Mouse (Mus musculus): Measurements from ENCODE around the gene Olfr1371.

The Olfr1371 gene

DNA sequence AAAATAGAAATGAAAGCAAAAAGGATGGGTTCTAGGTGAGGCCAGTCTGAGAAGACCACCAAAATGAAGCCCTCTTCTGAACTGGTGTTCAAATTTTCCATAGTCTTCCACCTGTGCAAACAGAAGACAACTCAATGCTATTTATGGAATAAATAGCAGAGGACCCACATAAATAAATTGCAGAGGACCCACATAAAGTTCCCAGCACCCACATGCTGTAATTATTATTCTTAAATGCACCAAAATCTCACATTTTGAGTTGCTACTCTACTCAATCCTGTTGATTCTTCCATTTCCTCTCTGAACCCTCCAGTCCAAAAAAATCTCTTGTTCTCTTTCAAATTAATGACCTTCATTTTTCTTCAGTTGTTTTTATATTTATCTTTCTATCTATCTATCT lies at the start of gene Olfr1371:
Gene Olfr1371 (minus strand): TSS at position 101 of the 400 bp plus-strand sequence.
- DNase-seq (ENCODE audit: low spot score), result no peak

DNA sequence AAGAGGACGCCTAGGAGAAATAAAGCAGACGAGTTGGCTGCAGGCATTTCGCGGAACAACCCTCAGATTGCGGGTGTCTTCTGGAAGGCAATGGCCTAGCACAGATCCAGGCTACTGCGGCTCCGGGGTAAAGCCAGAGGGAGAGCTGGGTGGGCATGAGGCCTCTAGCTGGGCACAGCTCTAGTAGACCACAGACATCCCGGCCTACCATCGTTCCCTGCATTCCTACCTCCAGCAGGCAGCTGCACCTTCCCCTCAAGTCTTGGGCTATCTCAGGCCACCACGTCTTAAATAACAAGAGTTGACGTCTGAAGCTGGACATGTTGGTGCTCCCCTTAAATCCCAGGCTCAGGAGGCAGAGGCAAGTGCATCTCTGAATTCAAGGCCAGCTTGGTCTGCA lies 48.6 kb upstream of the Olfr1371 start:
- no peak for DNase-seq (ENCODE audit: low spot score)

DNA sequence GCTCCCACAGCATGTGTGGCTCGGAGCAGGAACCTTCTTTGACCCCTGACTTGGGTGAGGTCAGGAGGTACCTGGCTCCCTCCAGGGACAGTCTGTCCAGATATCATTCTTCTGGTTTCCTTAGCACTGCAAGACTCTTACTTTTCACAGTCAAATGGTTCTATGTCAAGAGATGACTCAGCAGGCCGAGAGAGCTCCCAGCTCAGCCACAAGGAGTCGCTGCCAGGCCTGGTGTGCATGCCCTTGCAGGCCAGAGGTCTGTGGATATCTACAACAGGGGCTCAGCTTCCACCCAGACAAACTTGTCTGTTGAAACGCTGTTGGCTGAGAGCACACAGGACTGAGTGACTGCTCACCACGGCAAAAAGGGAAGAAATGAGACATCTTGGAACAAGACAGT lies 48.1 kb upstream of the Olfr1371 start:
- DNase-seq (ENCODE audit: low spot score), result peak; percentile 58

DNA sequence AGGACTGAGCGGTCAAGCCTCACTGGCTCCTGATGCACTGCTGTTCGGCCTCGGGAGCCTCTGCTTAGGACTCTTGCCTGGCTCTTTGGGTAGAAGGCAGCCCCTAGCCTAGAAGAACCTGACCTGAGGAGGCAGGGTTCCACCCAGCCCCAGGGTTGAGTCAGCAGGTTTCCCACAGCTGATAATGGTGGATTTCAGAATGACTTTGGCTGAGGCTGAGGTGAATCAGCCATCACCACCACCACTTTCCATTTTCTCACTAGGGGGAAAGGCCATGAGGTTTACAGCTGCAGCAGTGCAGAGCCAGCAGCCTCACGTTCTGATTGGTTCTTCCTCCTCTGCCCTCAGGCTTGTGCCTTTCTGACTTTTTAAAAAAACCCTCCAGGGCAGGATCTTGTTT lies 47.1 kb upstream of the Olfr1371 start:
- DNase-seq (ENCODE audit: low spot score), result no peak

DNA sequence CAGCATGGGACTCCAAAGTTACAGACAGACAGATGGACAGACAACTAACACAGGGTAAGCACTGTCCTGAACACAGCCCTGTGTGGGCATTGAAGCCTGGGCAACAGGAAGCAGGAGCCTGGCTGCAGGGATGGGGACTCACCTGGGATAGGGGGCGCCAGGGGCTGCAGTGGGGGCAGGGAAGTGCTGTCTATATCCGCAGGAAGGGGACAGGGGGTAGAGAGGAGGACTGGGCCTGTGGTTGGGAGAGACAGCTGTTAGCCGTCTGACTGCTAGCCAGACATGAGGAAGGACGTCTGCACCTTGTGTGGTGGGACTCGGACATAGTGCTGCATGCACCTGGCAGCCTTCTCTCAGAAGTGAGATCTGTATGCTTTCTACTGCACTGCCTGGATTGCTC lies 44.9 kb upstream of the Olfr1371 start:
- DNase-seq (ENCODE audit: low spot score), result no peak

DNA sequence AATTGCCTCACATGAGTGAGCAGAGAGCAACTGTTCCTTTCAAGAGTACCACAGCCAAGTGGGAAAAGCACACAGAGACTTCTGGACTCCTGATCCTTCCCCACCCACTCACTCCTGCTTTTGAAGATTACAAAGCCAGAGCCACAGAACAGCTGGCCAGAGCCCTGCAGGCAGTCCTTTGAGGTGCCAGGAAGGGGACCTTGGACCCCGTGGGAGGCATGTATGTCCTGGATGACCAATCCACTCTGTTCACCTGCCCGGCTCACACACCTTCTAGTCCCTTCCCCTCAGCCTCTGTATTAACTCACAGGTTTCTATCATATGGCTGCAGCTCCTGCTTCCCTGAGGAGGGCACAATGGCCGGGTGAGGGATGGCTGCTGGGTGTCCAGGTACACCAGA lies 43.6 kb upstream of the Olfr1371 start:
- DNase-seq (ENCODE audit: low spot score), result no peak

DNA sequence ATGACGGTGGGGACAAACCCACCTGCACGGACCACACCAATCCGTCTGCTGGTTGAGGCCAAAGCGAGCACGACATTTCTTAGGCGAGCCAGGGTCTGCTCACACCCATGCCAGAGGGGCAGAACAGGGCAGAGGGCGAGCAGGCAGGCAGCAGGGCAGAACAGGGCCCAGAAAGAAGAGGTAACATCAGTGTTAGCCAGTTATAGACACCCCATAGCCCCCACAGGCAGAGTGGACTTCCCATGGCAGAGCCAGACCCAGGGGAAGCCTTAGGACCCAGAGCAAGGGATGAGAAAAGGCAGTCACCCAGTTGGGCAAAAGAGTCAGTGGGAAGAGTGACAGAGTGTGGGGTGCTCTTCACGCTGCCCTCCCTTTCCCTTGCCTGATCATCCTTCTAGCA lies 41.3 kb upstream of the Olfr1371 start:
- no peak for DNase-seq (ENCODE audit: low spot score)

DNA sequence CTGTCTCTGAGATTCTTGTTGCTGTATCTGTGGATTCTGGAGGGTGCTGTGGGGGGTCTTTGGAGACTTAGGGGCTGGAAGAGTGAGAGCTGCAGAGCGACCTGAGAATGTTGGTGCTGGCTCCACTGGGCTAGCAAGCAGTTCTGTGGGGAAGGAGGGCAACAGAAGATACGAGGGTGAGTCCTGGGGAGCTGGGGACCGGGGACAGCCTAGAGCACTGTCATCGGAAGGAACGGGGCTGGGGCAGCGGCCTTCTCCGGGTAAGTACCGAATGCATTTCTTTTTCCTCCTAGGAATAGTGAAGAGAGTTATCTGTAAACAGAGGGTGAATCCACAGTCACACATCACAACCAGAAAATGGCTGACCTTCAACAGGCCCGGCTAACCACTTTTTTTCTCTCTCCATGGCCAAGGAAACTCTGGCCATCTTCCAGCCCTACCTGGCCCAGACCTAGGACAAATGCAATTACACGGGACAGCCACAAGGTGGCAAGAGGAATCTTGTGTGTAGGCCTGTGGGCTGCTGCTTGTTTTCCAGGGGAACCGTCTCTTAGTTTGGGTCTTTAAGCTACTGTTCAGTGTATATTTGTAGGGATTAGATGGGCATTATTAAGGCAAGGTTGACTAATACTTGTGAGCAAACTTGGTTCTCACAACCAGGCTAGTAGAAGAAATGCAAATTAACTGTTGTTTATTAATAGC lies 40.0 kb upstream of the Olfr1371 start:
- DNase-seq (ENCODE audit: low spot score), result peak; percentile 84

DNA sequence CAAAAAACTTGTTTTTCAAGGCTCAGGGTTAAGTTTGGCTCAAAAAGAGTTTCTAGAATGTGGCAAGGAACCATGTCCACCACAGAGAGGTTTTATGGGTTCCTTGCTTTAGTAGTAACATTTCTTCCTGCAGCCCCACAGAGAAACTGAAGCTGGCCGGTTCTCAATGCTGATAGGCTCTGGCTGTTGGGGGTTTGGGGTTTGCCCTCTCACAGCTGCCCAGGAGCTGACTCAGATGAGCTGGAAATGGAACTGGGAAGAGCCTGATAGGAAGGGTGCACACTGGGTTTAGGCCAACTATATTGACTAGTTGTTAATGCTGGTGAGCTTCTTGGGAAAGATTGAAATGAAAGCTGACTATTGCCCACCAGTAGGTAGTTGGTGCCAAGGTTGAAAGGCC lies 38.9 kb upstream of the Olfr1371 start:
- no peak for DNase-seq (ENCODE audit: low spot score)

DNA sequence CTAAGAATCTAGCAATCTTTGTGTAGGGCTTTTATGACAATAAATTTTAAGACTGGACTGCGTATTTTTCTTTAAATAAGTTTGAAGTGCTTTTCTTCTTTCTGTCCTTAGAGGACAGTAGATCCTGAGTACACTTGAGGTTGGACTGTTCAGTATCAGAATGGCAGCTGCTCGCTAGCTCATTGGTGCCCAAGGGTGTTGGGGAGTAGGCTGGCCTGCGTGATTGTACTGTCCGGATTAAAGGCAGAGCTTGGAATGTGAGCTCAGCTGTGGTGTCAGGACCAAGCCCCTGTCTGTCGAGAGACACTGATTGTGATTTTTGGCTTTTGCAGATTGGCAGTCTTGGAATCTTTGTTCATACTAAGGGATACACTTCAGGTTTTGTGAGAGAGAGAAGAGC lies 38.0 kb upstream of the Olfr1371 start:
- DNase-seq (ENCODE audit: low spot score), result no peak

DNA sequence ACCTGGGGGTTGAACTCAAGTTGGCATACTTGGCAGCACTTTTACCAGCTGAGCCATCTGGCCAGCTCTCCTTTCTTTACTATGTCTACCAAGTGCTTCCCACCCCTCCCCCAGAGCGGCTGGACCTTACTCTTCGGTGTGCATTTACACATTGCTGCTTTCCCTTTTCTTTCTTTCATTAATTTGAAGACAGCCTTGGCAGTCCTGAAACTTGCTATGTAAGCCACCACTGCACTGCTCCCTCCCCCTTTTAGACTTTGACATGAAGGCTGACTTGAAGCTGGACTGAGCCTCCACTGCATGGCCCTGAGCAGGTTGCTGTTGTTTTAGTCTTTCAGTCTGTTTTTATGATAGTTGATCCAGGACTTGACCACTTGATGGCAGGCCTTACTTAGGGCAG lies 35.7 kb upstream of the Olfr1371 start:
- no peak for DNase-seq (ENCODE audit: low spot score)

DNA sequence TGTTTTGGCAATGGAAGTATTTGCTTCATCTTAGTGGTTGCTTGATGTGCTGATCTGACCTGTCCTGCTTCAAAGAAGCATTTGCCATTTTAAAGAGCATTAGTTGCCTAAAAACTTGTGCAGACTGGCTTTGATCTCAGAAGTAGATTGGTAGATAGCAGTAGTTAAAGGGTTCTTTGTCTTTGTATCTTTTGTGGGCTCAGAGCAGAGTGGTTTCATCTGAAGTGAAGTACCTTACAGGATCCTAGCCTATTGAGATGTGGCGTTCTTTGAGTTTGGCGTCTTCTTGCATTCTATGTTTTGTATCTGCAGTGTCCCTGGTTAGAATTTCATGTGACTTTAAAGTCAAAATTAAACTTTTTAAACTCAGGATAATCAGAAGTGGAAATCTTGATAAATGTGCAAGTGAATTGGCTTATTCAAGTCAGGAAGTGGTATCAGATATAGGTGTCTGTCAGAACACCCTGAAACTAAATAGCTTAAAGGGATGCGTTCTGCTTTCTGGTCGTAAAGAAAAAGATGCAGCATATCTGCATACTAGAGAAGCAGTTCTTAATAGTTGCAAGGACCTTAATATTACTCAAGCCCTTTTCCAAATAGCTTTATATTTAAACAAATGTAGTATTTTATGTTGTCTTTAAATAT lies 27.2 kb upstream of the Olfr1371 start:
- no peak for DNase-seq (ENCODE audit: low spot score)

DNA sequence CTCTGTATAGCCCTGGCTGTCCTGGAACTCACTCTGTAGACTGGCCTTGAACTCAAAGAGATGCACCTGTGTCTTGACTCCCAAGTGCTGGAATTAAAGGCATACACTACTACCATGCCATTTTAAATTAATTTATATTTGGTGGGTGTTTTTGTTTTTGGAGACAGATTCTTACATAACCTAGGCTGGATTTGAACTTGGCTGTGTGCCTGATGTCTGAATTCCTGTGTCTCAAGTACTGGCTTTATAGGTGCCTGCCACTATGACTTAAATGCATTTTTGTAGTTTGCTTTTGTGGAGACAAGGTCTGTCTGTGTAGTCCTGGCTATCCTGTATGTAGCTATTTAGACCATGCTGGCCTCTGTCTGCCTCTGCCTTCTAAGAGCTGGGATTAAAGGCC lies 20.7 kb upstream of the Olfr1371 start:
- no peak for DNase-seq (ENCODE audit: low spot score)

DNA sequence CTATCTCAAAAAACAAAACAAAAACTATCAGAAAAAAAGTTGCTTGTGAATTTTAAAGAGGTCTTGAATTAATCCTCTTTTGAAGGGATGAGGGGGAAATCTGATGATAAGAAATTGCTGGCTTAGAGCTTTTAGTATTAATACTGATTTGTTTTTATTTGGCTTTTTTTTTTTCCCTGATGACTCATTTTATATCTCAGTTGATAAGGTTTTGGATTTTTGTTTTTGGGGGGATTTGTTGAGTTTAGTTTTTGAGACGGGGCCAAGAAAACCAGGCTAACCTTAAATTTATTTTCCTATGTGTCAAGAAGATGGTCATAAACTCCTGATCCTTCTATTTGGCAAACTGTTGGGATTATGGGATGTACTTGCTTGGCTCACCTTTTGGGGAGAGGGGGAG lies 20.1 kb upstream of the Olfr1371 start:
- DNase-seq (ENCODE audit: low spot score), result no peak

DNA sequence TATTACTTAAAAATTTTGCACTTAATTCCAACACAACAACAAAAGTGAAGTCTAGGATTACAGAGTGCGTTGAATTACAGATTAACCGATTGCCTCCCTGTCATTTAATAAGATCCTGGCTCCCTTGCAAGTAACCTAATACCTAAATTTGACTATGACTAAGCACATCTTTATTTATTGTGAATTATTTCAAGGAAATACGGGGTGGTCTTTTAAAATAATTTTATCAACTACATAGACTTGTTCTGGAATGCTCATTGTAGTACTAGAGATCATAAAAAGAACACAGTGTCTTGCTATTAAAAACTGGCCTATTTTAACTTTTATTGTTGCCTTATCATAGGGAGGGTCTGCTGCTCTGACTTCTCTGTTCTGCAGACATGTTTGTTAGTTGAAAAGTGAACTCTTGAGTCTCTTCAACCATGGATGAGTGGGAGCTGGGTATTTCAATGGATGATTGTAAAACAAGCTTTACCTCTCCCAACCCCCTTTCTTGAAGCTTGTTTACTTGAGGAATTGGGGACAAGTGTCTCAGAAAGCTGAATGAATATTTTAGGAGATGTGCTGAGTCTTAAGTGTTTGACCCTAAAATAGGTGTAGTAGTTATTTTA lies 19.4 kb upstream of the Olfr1371 start:
- DNase-seq (ENCODE audit: low spot score), result no peak

DNA sequence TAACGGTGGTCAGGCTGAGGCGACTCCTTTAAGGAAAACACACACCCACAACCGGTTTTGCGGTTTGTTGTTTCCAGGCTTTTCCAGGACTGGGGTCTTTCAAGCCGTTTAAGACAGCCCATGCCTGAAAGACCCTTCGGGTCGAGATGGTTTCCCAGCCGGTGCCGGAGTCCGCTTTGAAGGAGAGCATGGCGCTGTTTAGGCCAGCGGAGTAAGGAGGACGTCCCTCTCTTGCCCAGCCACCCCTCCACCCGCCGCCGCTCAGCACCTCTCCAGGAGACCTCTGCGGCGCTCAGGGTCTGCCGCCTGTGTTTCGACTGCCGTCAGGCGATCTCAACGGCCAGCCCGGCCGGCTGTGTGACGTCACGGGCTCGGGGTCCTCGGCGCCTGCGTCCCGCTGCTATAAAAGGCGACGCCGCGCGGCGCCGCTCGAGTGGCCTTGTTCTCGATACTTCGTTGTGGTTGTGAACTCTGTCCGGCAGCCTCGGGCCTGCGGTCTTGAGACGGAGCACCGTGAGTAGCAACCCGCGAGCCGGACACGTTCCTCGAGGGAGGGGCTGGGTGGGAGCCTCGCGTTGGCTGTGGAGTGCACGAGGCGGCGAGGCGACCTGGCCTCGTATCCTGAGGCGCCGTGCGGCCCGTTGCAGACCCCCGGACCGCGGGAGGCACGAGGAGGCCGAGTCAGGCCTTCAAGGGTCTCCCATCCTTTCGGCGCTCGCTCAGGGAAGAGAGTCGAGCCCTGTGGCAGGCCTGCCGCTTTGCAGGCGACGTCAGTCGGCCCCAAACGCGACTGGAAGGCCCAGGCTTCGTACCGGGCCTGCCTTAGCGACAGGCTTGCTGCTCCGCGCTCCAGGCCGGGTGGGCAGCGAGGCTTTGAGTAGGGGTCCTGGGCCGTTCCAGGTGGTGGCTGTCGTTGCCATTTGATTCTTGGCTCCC lies 18.1 kb upstream of the Olfr1371 start, which contains the start of gene Skp1a:
Gene Skp1a (plus strand): TSS at position 390 of the 936 bp plus-strand sequence.
- peak; percentile 92 for DNase-seq (ENCODE audit: low spot score)

DNA sequence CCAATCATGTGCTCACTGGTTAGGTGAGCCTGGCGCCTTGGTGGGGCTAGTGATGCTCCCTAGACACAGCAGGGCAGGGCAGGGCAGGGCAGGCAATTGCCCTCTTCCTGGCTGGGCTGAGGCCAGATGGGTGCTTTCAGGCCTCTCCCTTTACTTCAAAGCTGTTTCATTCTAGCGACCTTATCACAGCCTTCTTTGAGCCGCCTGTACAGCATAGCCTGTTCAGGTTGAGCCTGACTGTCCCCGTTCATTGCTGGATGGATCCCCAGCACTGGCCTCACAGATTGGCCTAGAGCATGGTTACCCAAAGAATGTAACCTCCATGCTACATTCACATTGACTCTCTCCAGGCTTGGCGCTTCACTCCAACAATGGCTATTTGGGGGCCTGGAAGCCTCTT lies 16.9 kb upstream of the Olfr1371 start:
- no peak for DNase-seq (ENCODE audit: low spot score)

DNA sequence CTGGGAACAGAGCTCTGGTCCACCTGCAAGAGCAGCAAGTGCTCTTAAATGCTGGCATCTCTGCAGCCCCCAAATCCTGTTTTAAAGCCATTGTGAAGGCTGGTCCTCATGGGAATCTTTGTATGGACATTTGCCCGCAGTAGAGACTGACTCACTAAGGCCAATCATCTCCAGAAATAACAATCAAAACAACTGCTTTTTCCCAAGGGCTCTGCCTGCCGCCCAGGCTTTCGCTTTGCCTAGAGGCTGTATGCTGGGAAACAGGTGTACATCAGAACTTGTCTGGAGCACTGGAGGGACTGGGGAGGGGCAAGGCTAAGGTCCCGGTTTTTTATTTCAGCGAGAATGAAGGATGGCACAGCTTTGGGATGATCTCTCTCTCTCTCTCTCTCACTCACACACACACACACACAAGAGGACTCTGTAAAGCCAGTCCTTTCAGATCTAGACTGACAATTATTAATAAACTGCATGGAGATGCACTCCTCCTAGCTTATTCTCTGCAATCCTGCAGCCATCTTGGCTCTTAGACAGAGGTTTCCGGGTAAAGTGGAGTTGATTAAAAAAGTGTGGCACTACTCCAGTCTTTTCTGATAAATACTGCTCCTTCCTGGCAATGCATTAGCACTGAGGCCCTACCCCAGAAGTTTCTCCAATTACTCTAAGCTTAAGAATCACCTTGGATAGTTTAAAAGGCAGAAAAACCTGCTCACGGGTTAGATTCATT lies 15.1 kb upstream of the Olfr1371 start:
- DNase-seq (ENCODE audit: low spot score), result no peak

DNA sequence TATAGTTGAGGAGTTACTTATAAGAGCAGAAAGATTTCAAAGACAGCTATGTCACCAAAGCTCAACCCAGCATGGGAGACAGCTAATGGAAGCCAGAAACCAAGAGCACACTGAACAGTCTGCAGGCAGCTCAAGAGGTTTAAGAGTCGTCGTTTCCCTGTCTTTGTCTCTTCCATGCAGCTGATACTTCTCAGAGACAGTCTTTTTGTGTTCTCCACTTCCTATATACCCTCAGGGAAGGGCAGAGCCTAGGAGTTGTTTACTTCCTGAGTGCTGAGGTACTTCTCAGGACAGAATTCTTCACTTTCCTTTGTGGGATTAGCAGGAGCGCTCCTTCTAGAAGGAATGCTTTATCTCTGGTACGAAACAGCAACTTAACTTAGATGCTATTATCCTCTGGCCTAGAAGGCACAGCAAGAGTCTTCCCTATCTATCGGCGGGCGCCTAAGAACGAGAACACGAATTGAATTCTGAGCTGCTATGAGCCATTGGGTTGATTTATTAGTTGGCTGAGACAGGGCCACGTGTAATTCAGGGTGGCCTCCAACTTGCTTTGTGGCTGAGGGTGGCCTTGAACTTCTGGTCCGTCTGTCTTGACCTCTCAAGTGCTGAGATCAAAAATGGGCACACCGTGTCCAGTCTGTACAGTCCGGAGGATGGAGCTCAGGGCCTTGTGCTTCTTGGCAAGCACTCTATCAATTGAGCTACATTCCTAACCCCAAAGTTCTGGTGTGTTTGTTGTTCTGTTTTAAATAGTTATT lies 13.9 kb upstream of the Olfr1371 start:
- no peak for DNase-seq (ENCODE audit: low spot score)

DNA sequence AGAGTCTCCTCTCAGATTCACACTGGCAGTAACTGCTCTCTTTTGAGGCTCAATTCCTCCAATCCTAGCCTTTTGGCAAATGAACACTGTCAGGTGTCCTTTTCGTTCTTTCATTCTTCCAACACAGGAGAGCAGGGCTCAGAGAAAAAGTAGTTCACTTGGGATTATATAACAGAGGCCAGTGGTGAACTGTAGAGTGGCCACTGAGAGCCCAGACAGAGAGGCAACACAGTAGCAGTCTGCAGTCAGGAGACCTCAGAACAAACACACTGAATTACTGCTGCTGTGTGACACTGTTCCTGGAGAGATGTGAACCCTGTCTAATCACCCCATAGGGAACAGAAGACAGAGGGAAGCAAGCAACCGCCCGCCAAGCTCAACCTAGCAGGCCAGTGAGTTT lies 13.3 kb upstream of the Olfr1371 start:
- no peak for DNase-seq (ENCODE audit: low spot score)

Data from retina, embryonic 14.5 days (tissue).